Mouse (Mus musculus) intestine, embryonic 14.5 days (tissue): ENCODE data around the gene Dnmt3a. TPM values are rescaled to one million over a fixed set of nuclear protein-coding genes. Genes with fewer than 3 reads are reported as not detected.
A peak's percentile ranks its signal among the peaks of the same experiment; 100 is the strongest.

ENCODE experiments used
- ATAC-seq: fragments of 200-750 bp; cut with Nextera tagmentation; replicated peaks from 2 replicates; pipeline ENCODE4 v1.8.0; 2017; ENCODE audit warnings: low read depth, moderate number of reproducible peaks, moderate TSS enrichment, moderate library complexity; ENCODE audit not compliant: low FRiP score, low TSS enrichment
- DNase-seq: peaks from one replicate; pipeline ENCODE4 v3.0.0-alpha.2; 2018; ENCODE audit warnings: low spot score
- H3K27ac ChIP-seq: fragments of 300-500 bp; sonication (generic); 2 replicates; pipeline ENCODE4 v1.5.1; 2014; ENCODE audit warnings: low read depth, mild to moderate bottlenecking, control low read depth
- H3K27me3 ChIP-seq: fragments of 300-500 bp; sonication (generic); replicated peaks from 2 replicates; pipeline ENCODE4 v1.6.1; 2014; ENCODE audit warnings: low read length, control low read depth; ENCODE audit not compliant: control insufficient read depth, insufficient read depth
- H3K36me3 ChIP-seq: fragments of 300-500 bp; sonication (generic); 2 replicates; pipeline ENCODE4 v1.6.1; 2014; ENCODE audit warnings: low read length, control low read depth; ENCODE audit not compliant: control insufficient read depth, insufficient read depth
- H3K4me1 ChIP-seq: fragments of 300-500 bp; sonication (generic); replicated peaks from 2 replicates; pipeline ENCODE4 v1.6.1; 2014; ENCODE audit warnings: low read length, control low read depth, mixed read lengths; ENCODE audit not compliant: control insufficient read depth, insufficient read depth
- H3K4me2 ChIP-seq: fragments of 300-500 bp; sonication (generic); 2 replicates; pipeline ENCODE4 v1.6.1; 2014; ENCODE audit warnings: low read length
- H3K4me3 ChIP-seq: fragments of 300-500 bp; sonication (generic); 2 replicates; pipeline ENCODE4 v1.5.1; 2014; ENCODE audit warnings: low read depth, low read length, control low read depth, mixed read lengths
- H3K9ac ChIP-seq: fragments of 300-500 bp; sonication (generic); 2 replicates; pipeline ENCODE4 v1.6.1; 2014; ENCODE audit warnings: mild to moderate bottlenecking, low read length
- H3K9me3 ChIP-seq: fragments of 300-500 bp; sonication (generic); 2 replicates; pipeline ENCODE4 v1.6.1; 2016; ENCODE audit warnings: low read length, control low read depth; ENCODE audit not compliant: control insufficient read depth
- WGBS: fragments of 180-500 bp; shearing (Covaris S2); extraction: QIAGEN DNeasy Blood & Tissue Kit; methylation state at CpG from one replicate; pipeline ENCODE4 v1.1.7; 2014; 5-methylcytosine and 5-hydroxymethylcytosine counted together
- polyA plus RNA-seq: library from polyadenylated mRNA; unstranded; fragments of >200 nt; fragmentation: Nextera tagmentation; extraction: Ambion mirVana; gene quantifications from 2 replicates; pipeline ENCODE4 v1.2.1, GENCODE M21; 2014

Dnmt3a gene
- polyA plus RNA-seq, 1 experiment from 2014 or later = 69.3 TPM

- Histone ChIP-seq H3K4me1 (peaks cover 37% of the 10 kb centered on the region), H3K4me2 (peak overlapping the region; percentile 48), H3K9me3 (no peaks in the 10 kb centered on the region), H3K27me3 (no peaks in the 10 kb centered on the region), H3K4me3 (peak overlapping the region; percentile 11; the same call in 1 of the 2 replicates), H3K27ac (peak overlapping the region; percentile 58), H3K36me3 (peaks cover 38% of the 10 kb centered on the region), H3K9ac (peak overlapping the region; percentile 30)
- ATAC-seq (peak; percentile 54), DNase-seq (peak; percentile 74)
- 4% methylated on average over 8 of the region's 8 CpGs for WGBS
Measured at GRCm38 (mm10) chr12:3833851-3834273, 28.1 kb downstream of the Dnmt3a start.

GRCm38 (mm10) chr12:3834373-3835314 is 28.8 kb downstream of the Dnmt3a start:
- ATAC-seq = peak; percentile 48
- Histone ChIP-seq H3K27ac (peak overlapping the region; percentile 58), H3K9me3 (no peaks in the 10 kb centered on the region), H3K27me3 (no peaks in the 10 kb centered on the region), H3K36me3 (peaks cover 46% of the 10 kb centered on the region), H3K9ac (peak overlapping the region; percentile 30; the same call in 1 of the 2 replicates), H3K4me2 (peak overlapping the region; percentile 48), H3K4me1 (peaks cover 37% of the 10 kb centered on the region), H3K4me3 (peak overlapping the region; percentile 11; the same call in 1 of the 2 replicates)
- DNase-seq = peak; percentile 73
- WGBS = 12% methylated on average over 21 of the region's 21 CpGs

- peaks cover 37% of the 10 kb centered on the region for H3K4me1 ChIP-seq
- no peaks in the 10 kb centered on the region for H3K9me3 ChIP-seq
- DNase-seq (no peak), ATAC-seq (no peak)
- H3K4me3 ChIP-seq = no peak overlapping the region
- no peak overlapping the region; the same call in 1 of the 2 replicates for H3K27ac ChIP-seq
- peaks cover 55% of the 10 kb centered on the region for H3K36me3 ChIP-seq
- no peak overlapping the region for H3K4me2 ChIP-seq
- no peaks in the 10 kb centered on the region for H3K27me3 ChIP-seq
- 54% methylated on average over 2 of the region's 2 CpGs for WGBS
- H3K9ac ChIP-seq = no peak overlapping the region
Measured at GRCm38 (mm10) chr12:3835576-3835975, 29.8 kb downstream of the Dnmt3a start.

GRCm38 (mm10) chr12:3837081-3837832 is 31.4 kb downstream of the Dnmt3a start:
- Histone ChIP-seq H3K9ac (no peak overlapping the region), H3K4me2 (no peak overlapping the region), H3K36me3 (peaks cover 71% of the 10 kb centered on the region), H3K4me1 (peaks cover 34% of the 10 kb centered on the region), H3K4me3 (no peak overlapping the region), H3K9me3 (no peaks in the 10 kb centered on the region), H3K27ac (no peak overlapping the region), H3K27me3 (no peaks in the 10 kb centered on the region)
- DNase-seq (no peak), ATAC-seq (no peak)
- 74% methylated on average over 9 of the region's 9 CpGs for WGBS

GRCm38 (mm10) chr12:3838009-3838408 is 32.2 kb downstream of the Dnmt3a start:
- no peak overlapping the region for H3K4me3 ChIP-seq
- WGBS = 85% methylated on average over 4 of the region's 4 CpGs
- ATAC-seq (no peak), DNase-seq (no peak)
- H3K4me2 ChIP-seq = no peak overlapping the region
- H3K9me3 ChIP-seq = no peaks in the 10 kb centered on the region
- no peaks in the 10 kb centered on the region for H3K27me3 ChIP-seq
- H3K4me1 ChIP-seq = peaks cover 32% of the 10 kb centered on the region
- H3K27ac ChIP-seq = no peak overlapping the region
- H3K9ac ChIP-seq = no peak overlapping the region
- peaks cover 71% of the 10 kb centered on the region for H3K36me3 ChIP-seq

GRCm38 (mm10) chr12:3839662-3840061 is 33.9 kb downstream of the Dnmt3a start:
- no peak for ATAC-seq
- 88% methylated on average over 1 of the region's 1 CpGs for WGBS
- peaks cover 79% of the 10 kb centered on the region for H3K36me3 ChIP-seq

GRCm38 (mm10) chr12:3841121-3841520 is 35.3 kb downstream of the Dnmt3a start:
- Histone ChIP-seq H3K27me3 (no peaks in the 10 kb centered on the region), H3K4me2 (no peak overlapping the region), H3K9ac (no peak overlapping the region), H3K9me3 (no peaks in the 10 kb centered on the region), H3K27ac (no peak overlapping the region), H3K4me1 (peaks cover 23% of the 10 kb centered on the region), H3K36me3 (peaks cover 83% of the 10 kb centered on the region), H3K4me3 (no peak overlapping the region)
- DNase-seq (no peak), ATAC-seq (no peak)
- WGBS = 70% methylated on average over 4 of the region's 4 CpGs

More at GRCm38 (mm10) chr12:3839662-3840061, 33.9 kb downstream of the Dnmt3a start:
- DNase-seq = no peak
- Histone ChIP-seq H3K9ac (no peak overlapping the region), H3K9me3 (no peaks in the 10 kb centered on the region), H3K27ac (no peak overlapping the region), H3K27me3 (no peaks in the 10 kb centered on the region), H3K4me2 (no peak overlapping the region), H3K4me3 (no peak overlapping the region), H3K4me1 (peaks cover 28% of the 10 kb centered on the region)

GRCm38 (mm10) chr12:3842843-3843242 is 37.0 kb downstream of the Dnmt3a start:
- Histone ChIP-seq H3K4me3 (no peak overlapping the region), H3K27ac (peak overlapping the region; percentile 80), H3K27me3 (no peaks in the 10 kb centered on the region), H3K4me1 (peaks cover 23% of the 10 kb centered on the region), H3K4me2 (no peak overlapping the region), H3K9me3 (no peaks in the 10 kb centered on the region), H3K9ac (no peak overlapping the region), H3K36me3 (peaks cover 70% of the 10 kb centered on the region)
- DNase-seq (no peak), ATAC-seq (peak; percentile 32; the same call in 1 of the 2 replicates)
- 34% methylated on average over 6 of the region's 6 CpGs for WGBS
